Mouse (Mus musculus): ENCODE measurements around the gene Isy1. TPM values are rescaled to one million over a fixed set of nuclear protein-coding genes. Genes with fewer than 3 reads are reported as not detected.

Gene Isy1
- polyA plus RNA-seq, 1 experiment = 44.4 TPM

- H3K79me2 ChIP-seq (ENCODE audit: control insufficient read depth, insufficient read depth) = no peaks in the 10 kb centered on the region
- H3K36me3 ChIP-seq (ENCODE audit: control insufficient read depth, insufficient read depth) = no peaks in the 10 kb centered on the region
- H3K27me3 ChIP-seq (ENCODE audit: control insufficient read depth, insufficient read depth, insufficient read length) = no peaks in the 10 kb centered on the region
- no peaks in the 10 kb centered on the region for H3K79me3 ChIP-seq (ENCODE audit: low read depth)
- no peak for TF ChIP-seq MAX (IDR thresholded peaks at IDR 0.05)
- TF ChIP-seq MYOG (IDR thresholded peaks at IDR 0.05; ENCODE audit: control insufficient read depth, extremely low read depth, insufficient read length) = no peak
- no peak for TF ChIP-seq CEBPB (IDR thresholded peaks at IDR 0.05; ENCODE audit: low read depth)
- no peak for TF ChIP-seq FOSL1 (IDR thresholded peaks at IDR 0.05; ENCODE audit: insufficient read depth, low read length, poor library complexity, severe bottlenecking)
- no peak for TF ChIP-seq CTCF (IDR thresholded peaks at IDR 0.05; ENCODE audit: control insufficient read depth, insufficient read depth, insufficient read length)
- no peak for TF ChIP-seq USF1 (IDR thresholded peaks at IDR 0.05; ENCODE audit: low read depth)
- no peak for TF ChIP-seq MYOD1 (IDR thresholded peaks at IDR 0.05; ENCODE audit: control insufficient read depth, insufficient read length, low read depth)
- no peak overlapping the region for H3K4me3 ChIP-seq (ENCODE audit: insufficient read depth, poor library complexity, severe bottlenecking)
- no peak overlapping the region for H3ac ChIP-seq (ENCODE audit: control insufficient read depth, insufficient read length, low read depth)
Observed at GRCm38 (mm10) chr6:87879628-87880027, 41.0 kb upstream of the Isy1 start.

DNA sequence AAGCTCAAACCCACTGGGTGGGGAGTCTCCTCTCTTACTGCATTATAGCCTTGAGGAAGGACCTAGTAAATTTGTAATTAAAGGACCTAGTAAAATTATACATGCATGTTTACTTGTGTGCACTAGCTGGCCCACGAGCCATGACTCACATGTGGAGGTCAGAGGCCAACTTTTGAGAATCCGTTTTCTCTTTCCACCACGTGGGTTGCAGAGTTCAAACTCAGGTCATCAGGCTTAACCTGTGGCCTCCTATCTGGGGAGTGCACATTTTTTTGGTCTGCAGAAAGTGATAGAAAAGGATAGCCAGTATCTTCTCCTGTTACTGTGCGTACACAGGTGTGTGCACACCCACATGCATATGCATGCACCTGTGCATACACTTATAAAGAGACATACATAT lies 40.4 kb upstream of the Isy1 start:
- Histone ChIP-seq H3ac (ENCODE audit: control insufficient read depth, insufficient read length, low read depth) (no peak overlapping the region), H3K79me2 (ENCODE audit: control insufficient read depth, insufficient read depth) (no peaks in the 10 kb centered on the region), H3K4me3 (ENCODE audit: insufficient read depth, poor library complexity, severe bottlenecking) (no peak overlapping the region), H3K27me3 (ENCODE audit: control insufficient read depth, insufficient read depth, insufficient read length) (no peaks in the 10 kb centered on the region), H3K79me3 (ENCODE audit: low read depth) (no peaks in the 10 kb centered on the region), H3K36me3 (ENCODE audit: control insufficient read depth, insufficient read depth) (no peaks in the 10 kb centered on the region)
- no peak for TF ChIP-seq MAX (IDR thresholded peaks at IDR 0.05)
- peak; percentile 50 for TF ChIP-seq USF1 (IDR thresholded peaks at IDR 0.05; ENCODE audit: low read depth)

- Histone ChIP-seq H3K79me3 (ENCODE audit: low read depth) (no peaks in the 10 kb centered on the region), H3K27me3 (ENCODE audit: control insufficient read depth, insufficient read depth, insufficient read length) (no peaks in the 10 kb centered on the region), H3K4me3 (ENCODE audit: insufficient read depth, poor library complexity, severe bottlenecking) (no peak overlapping the region), H3K79me2 (ENCODE audit: control insufficient read depth, insufficient read depth) (no peaks in the 10 kb centered on the region), H3K36me3 (ENCODE audit: control insufficient read depth, insufficient read depth) (no peaks in the 10 kb centered on the region), H3ac (ENCODE audit: control insufficient read depth, insufficient read length, low read depth) (no peak overlapping the region)
- no peak for TF ChIP-seq MAX (IDR thresholded peaks at IDR 0.05)
Observed at GRCm38 (mm10) chr6:87876068-87876643, 37.6 kb upstream of the Isy1 start.

- no peak overlapping the region for H3ac ChIP-seq (ENCODE audit: control insufficient read depth, insufficient read length, low read depth)
- no peaks in the 10 kb centered on the region for H3K27me3 ChIP-seq (ENCODE audit: control insufficient read depth, insufficient read depth, insufficient read length)
- no peak overlapping the region for H3K4me3 ChIP-seq (ENCODE audit: insufficient read depth, poor library complexity, severe bottlenecking)
- H3K79me3 ChIP-seq (ENCODE audit: low read depth) = no peaks in the 10 kb centered on the region
- no peaks in the 10 kb centered on the region for H3K79me2 ChIP-seq (ENCODE audit: control insufficient read depth, insufficient read depth)
- no peaks in the 10 kb centered on the region for H3K36me3 ChIP-seq (ENCODE audit: control insufficient read depth, insufficient read depth)
- no peak for TF ChIP-seq USF1 (IDR thresholded peaks at IDR 0.05; ENCODE audit: low read depth)
- TF ChIP-seq CEBPB (IDR thresholded peaks at IDR 0.05; ENCODE audit: low read depth) = no peak
- no peak for TF ChIP-seq FOSL1 (IDR thresholded peaks at IDR 0.05; ENCODE audit: insufficient read depth, low read length, poor library complexity, severe bottlenecking)
- no peak for TF ChIP-seq CTCF (IDR thresholded peaks at IDR 0.05; ENCODE audit: control insufficient read depth, insufficient read depth, insufficient read length)
- TF ChIP-seq MYOD1 (IDR thresholded peaks at IDR 0.05; ENCODE audit: control insufficient read depth, insufficient read length, low read depth) = no peak
- no peak for TF ChIP-seq MYOG (IDR thresholded peaks at IDR 0.05; ENCODE audit: control insufficient read depth, extremely low read depth, insufficient read length)
- TF ChIP-seq MAX (IDR thresholded peaks at IDR 0.05) = no peak
Observed at GRCm38 (mm10) chr6:87875562-87875961, 37.0 kb upstream of the Isy1 start.

DNA sequence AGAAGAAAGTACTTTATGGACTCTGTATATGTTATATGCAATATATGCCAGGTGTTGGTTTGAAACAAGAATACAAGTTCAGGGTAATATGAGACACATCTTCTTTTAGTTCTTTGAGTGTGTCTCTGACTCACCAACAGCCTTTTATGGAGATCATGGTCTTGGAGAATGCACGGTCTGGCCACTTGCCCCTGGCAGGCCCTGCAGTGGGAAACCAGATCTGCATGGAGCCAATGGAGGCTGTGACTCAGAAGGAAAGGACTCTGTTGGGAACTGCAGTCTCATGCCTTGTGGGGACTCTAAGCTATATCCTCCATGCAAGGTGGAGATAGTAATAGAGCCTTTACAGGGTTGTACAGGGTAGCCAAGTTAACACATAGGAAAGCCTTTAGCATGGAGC lies 36.5 kb upstream of the Isy1 start:
- no peaks in the 10 kb centered on the region for H3K36me3 ChIP-seq (ENCODE audit: control insufficient read depth, insufficient read depth)
- TF ChIP-seq FOSL1 (IDR thresholded peaks at IDR 0.05; ENCODE audit: insufficient read depth, low read length, poor library complexity, severe bottlenecking) = peak; percentile 65
- no peak for TF ChIP-seq MYOG (IDR thresholded peaks at IDR 0.05; ENCODE audit: control insufficient read depth, extremely low read depth, insufficient read length)
- H3ac ChIP-seq (ENCODE audit: control insufficient read depth, insufficient read length, low read depth) = no peak overlapping the region
- H3K27me3 ChIP-seq (ENCODE audit: control insufficient read depth, insufficient read depth, insufficient read length) = no peaks in the 10 kb centered on the region
- no peaks in the 10 kb centered on the region for H3K79me2 ChIP-seq (ENCODE audit: control insufficient read depth, insufficient read depth)
- H3K79me3 ChIP-seq (ENCODE audit: low read depth) = no peaks in the 10 kb centered on the region
- no peak overlapping the region for H3K4me3 ChIP-seq (ENCODE audit: insufficient read depth, poor library complexity, severe bottlenecking)

DNA sequence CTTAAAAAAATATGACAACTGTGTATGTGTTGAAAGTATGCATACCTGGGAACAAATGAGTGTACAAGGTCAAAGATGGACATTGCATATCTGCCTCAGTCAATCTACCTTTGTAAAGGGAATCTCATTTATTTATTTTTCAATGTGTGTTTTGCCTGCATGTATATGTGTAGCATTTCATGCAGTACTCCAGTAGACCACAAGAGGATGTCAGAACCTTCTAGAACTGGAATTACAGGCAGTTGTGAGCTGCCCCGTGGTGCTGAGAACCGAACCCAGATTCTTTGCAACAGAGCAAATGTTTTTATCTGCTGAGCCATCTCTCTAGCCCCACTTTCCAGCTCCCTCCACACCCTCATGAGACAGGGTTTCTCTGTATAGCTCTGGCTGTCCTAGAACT lies 35.4 kb upstream of the Isy1 start:
- Histone ChIP-seq H3K36me3 (ENCODE audit: control insufficient read depth, insufficient read depth) (no peaks in the 10 kb centered on the region), H3ac (ENCODE audit: control insufficient read depth, insufficient read length, low read depth) (no peak overlapping the region), H3K4me3 (ENCODE audit: insufficient read depth, poor library complexity, severe bottlenecking) (no peak overlapping the region), H3K79me3 (ENCODE audit: low read depth) (no peaks in the 10 kb centered on the region), H3K79me2 (ENCODE audit: control insufficient read depth, insufficient read depth) (no peaks in the 10 kb centered on the region), H3K27me3 (ENCODE audit: control insufficient read depth, insufficient read depth, insufficient read length) (no peaks in the 10 kb centered on the region)
- no peak for TF ChIP-seq CTCF (IDR thresholded peaks at IDR 0.05; ENCODE audit: control insufficient read depth, insufficient read depth, insufficient read length)
- TF ChIP-seq CEBPB (IDR thresholded peaks at IDR 0.05; ENCODE audit: low read depth) = no peak
- TF ChIP-seq USF1 (IDR thresholded peaks at IDR 0.05; ENCODE audit: low read depth) = no peak
- no peak for TF ChIP-seq MAX (IDR thresholded peaks at IDR 0.05)
- TF ChIP-seq MYOD1 (IDR thresholded peaks at IDR 0.05; ENCODE audit: control insufficient read depth, insufficient read length, low read depth) = no peak
- TF ChIP-seq MYOG (IDR thresholded peaks at IDR 0.05; ENCODE audit: control insufficient read depth, extremely low read depth, insufficient read length) = no peak
- TF ChIP-seq FOSL1 (IDR thresholded peaks at IDR 0.05; ENCODE audit: insufficient read depth, low read length, poor library complexity, severe bottlenecking) = no peak
